Mouse (Mus musculus) kidney, adult 2 months (tissue): ENCODE results near the gene Gba.

Source experiments
- CTCF ChIP-seq: fragments of 200-500 bp; conservative IDR thresholded peaks from 2 replicates; pipeline ENCODE4 v1.5.1; 2011; ENCODE audit warnings: low read depth, mild to moderate bottlenecking, control low read depth, low read length, moderate library complexity, mixed read lengths; ENCODE audit not compliant: insufficient read depth, insufficient read length
- POLR2A ChIP-seq: fragments of 200-500 bp; IDR thresholded peaks from one replicate; pipeline ENCODE4 v1.6.1; 2011; ENCODE audit warnings: low read depth, low read length, control low read depth

DNA sequence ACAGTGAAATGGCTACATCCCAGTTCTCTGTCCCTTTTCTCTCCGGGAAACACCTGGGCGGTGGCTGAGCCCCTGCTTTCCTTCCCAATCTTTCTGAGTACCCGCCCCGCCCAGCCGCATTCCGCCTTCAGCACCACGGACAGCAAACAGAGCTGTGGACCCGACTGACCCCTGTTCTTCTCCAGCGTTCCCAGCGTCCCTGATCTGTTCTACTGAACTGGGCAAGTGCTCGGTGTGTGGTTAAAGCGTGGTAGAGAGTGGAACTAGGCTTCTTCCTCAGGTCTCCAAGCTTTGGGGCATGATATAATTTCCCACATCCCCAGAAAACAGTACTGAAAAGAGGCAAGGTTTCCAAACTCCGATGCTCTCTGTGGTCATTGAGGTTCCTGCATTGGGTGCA lies 43.5 kb upstream of the Gba start:
- no peak for TF ChIP-seq CTCF
- no peak for TF ChIP-seq POLR2A
